Mouse (Mus musculus): ENCODE data around the gene Slc38a7. TPM values are rescaled to one million over a fixed set of nuclear protein-coding genes. Genes with fewer than 3 reads are reported as not detected.

Gene Slc38a7
- 3.6 and 9.6 TPM in 2 replicates for polyA plus RNA-seq (2012; ENCODE audit: insufficient read depth, low replicate concordance)

DNA sequence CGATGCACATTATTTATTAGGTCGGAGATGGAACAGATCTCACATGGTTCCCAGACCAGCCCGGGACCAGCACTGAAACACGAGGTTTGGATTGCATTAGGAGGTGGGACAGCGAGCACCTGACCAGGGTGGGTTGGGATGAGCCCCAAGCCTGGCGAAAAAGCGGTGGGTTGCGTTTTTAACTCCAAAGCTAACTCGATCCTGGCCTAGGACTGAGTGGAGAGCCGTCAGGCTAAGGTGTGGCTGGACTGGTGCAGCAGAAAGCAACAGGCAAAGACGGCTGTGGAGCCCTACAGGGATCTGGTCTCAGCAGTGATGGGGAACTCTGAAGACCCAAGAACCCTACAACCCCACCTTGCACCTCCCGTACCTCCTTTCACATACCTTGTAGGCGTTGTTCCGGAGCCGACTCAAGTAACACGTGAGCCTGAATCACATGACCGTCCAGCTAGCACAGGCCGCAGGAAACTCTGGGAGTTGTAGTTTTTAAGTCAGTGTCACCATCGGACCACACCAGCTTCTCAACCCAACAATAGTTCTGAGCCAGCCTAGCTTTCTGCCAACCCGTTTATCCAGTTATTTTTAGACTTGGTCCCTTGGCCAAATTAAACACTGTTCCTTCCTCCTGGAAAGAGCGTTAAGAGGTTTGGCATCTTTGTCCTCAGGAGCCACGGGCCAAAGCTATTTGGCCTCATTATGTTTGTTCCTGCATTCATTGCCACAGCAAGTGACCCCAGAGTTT lies at the start of gene Slc38a7:
Gene Slc38a7, minus strand, starts transcription at position 438 of the 742 bp plus-strand sequence.
- no peaks in the 10 kb centered on the region for H3K9me3 ChIP-seq
- H3K4me3 ChIP-seq (replicated peaks) = peak within 1 kb of the TSS; percentile 93
- peaks cover 36% of the 10 kb centered on the region for H3K27me3 ChIP-seq (replicated peaks)
- TF ChIP-seq GATA1 (IDR thresholded peaks at IDR 0.05; ENCODE audit: borderline replicate concordance, low read length) = no peak
- TF ChIP-seq FLI1 (IDR thresholded peaks at IDR 0.05; ENCODE audit: low read length) = no peak
- peaks cover 2% of the 10 kb centered on the region for H3K36me3 ChIP-seq (replicated peaks; ENCODE audit: low read length)
- H3K4me1 ChIP-seq = peaks cover 23% of the 10 kb centered on the region

DNA sequence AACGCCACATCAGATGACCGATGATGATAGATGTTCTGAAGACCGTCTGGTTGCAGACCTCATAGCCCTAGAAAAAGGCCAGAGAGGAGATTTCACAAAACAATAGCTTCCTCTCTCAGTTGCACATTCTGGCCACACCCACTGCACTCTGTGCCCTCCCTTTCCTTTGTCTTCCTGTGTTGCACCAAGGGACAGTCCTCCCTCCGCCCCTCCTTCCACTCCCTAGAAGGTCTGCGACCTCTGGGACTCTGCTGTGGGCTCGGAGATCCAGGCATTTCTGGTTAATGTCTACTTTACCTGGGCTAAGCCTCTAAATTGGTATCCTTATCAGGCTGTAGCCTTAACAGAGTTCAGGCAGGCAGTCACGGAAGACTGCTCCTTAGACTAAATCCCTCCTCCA lies 48.5 kb upstream of the Slc38a7 start:
- H3K4me3 ChIP-seq (replicated peaks) = no peak overlapping the region
- TF ChIP-seq GATA1 (IDR thresholded peaks at IDR 0.05; ENCODE audit: borderline replicate concordance, low read length) (no peak), FLI1 (IDR thresholded peaks at IDR 0.05; ENCODE audit: low read length) (no peak)
- peaks cover 8% of the 10 kb centered on the region; the same call in 1 of the 2 replicates for H3K4me1 ChIP-seq
- H3K36me3 ChIP-seq (replicated peaks; ENCODE audit: low read length) = no peaks in the 10 kb centered on the region
- H3K27me3 ChIP-seq (replicated peaks) = peaks cover 19% of the 10 kb centered on the region
- no peaks in the 10 kb centered on the region for H3K9me3 ChIP-seq

DNA sequence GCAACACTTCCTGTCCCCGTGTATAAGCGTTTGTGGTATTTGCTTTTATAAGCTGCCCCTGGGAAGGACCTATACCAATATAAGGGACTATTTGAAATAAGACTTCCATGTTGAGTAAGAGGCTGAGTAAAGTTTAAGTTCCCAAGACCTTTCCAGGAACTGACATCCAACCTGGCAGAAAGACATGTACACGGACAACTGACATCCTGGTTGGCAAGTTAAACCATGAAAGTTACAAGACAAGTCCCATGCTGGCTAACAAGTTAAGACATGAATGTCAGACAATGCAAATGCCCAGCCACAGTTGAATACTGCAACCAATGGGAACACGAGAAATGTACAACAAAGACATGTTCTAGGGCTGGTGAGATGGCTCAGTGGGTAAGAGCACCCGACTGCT lies 40.4 kb upstream of the Slc38a7 start:
- no peak overlapping the region for H3K4me3 ChIP-seq (replicated peaks)
- peaks cover 8% of the 10 kb centered on the region for H3K27me3 ChIP-seq (replicated peaks)
- TF ChIP-seq GATA1 (IDR thresholded peaks at IDR 0.05; ENCODE audit: borderline replicate concordance, low read length) = no peak
- H3K9me3 ChIP-seq = no peaks in the 10 kb centered on the region; the same call in 1 of the 2 replicates
- peaks cover 4% of the 10 kb centered on the region for H3K4me1 ChIP-seq
- H3K36me3 ChIP-seq (replicated peaks; ENCODE audit: low read length) = no peaks in the 10 kb centered on the region

DNA sequence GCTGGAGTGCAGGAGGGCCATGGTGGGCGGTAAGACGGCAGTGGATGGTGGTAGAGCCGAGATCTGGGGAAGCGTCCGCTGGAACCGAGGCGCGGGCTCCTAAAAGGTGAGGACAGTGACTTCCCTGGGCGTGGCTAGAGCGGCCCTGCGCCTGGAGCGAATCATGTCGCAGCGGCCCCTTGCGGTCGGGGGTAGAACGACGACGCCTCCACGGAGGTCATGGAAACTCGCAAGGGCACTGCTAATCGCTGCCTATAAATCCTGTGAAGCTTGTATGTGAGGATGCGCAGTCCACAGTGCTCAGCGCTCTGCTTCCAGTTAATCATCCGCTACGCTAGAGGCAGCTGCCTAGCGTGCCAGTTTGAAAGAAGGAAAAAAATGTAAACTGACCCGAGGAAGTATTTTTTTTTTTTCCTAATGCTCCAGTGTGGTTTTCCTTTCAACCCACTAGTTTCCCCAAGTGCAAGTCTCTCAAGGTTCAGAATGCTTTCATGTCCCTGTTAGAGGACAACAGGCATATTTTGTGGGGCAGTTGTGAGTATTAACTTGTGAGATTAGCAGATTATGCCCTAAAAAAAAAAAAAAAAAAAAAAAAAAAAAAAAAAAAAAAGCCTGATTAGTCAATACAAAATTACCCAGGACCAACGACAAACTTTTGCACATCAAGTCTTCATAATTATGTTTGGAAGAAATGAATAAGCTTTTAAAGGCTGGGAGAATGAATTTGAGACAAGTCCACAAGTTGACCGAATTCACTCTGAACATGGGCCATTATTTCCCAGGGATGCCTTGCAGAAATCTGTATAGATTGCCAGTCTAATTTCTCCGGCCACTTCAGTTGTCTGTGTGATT lies 35.2 kb upstream of the Slc38a7 start, which contains the start of gene Got2:
Gene Got2, minus strand, starts transcription at position 263 of the 852 bp plus-strand sequence.
- TF ChIP-seq GATA1 (IDR thresholded peaks at IDR 0.05; ENCODE audit: borderline replicate concordance, low read length) (no peak), FLI1 (IDR thresholded peaks at IDR 0.05; ENCODE audit: low read length) (no peak)
- Histone ChIP-seq H3K4me3 (replicated peaks) (peak within 1 kb of the TSS; percentile 98), H3K9me3 (no peaks in the 10 kb centered on the region; the same call in 1 of the 2 replicates), H3K4me1 (peaks cover 52% of the 10 kb centered on the region), H3K27me3 (replicated peaks) (no peaks in the 10 kb centered on the region), H3K36me3 (replicated peaks; ENCODE audit: low read length) (no peaks in the 10 kb centered on the region)

DNA sequence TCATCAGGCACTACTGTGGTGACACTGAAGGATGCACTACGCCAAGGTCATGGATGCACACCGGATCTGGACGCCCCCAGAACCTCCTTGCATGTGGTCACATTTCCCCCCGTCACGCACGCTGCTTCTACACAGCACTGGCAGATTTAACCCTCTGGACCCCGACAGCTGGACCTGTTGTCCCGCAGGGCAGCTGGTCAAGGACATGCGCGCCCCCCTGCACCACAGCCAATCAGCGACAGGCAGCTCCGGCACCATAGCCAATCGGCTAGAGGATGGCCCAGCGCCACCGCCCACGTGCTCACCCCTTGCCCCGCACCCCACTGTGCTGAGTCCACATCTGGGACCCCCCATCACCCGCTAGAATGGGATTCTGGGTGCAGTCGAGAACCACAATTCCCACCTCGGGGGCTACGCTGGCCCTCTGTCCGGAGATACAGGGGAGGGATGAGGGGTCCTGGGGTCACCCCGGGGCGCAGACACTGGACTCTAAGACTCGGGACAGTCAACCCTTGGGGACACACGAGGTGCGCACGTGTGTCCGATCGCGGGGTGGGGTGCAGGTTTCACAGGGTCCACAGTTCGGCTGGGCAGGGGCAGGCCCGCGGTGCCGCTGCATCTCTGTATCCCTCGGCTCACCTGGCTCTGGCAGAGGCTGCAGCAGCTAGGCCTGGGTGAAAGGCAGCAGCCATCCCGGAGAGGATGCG lies 34.4 kb upstream of the Slc38a7 start:
- peak overlapping the region; percentile 98 for H3K4me3 ChIP-seq (replicated peaks)
- no peaks in the 10 kb centered on the region for H3K27me3 ChIP-seq (replicated peaks)
- no peaks in the 10 kb centered on the region for H3K36me3 ChIP-seq (replicated peaks; ENCODE audit: low read length)
- TF ChIP-seq GATA1 (IDR thresholded peaks at IDR 0.05; ENCODE audit: borderline replicate concordance, low read length) (no peak), FLI1 (IDR thresholded peaks at IDR 0.05; ENCODE audit: low read length) (no peak)
- H3K9me3 ChIP-seq = no peaks in the 10 kb centered on the region; the same call in 1 of the 2 replicates
- peaks cover 57% of the 10 kb centered on the region for H3K4me1 ChIP-seq

DNA sequence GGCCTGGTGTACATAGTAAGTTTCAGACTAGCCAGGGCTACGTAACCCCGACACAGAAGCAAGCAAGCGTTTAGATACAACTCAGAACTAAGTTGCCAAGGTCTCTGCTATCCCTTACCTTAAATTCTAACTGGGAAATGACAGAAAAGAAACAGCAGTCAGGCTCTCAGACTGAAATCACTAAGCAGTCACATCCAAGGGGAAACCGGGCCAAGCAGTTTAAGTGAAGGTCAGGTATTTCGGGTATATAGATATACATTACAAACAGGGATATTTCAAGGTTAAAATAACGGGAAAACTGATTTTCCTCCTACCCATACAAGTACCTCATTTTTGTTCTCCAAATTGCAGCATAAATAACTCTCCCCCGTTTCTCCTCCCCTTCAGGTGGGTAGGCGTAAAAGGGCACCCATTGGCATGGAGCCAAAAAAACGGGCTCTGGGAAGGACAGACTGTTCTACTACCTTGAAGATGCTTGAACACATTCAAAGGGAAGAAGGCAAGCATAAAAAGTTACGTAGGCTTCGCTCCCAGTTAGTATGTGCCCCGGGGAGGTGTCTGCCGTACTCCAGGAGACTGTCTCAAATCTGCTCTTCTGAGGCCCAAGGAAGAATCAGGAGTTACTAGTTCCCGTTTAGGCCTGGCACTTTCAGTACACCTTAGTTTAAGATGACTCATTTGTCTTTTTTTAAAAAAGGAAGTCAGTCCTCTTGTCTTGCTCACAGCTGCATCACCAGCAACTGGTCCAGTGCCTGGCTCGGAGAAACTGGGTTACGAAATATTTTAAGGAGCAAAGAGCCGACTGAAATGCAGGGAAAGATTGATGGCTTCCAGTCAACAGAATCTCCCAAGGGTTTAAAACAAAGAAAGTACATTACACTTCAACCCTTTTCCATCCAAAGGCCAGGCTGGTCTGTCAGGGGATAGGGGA lies 33.6 kb upstream of the Slc38a7 start:
- H3K4me3 ChIP-seq (replicated peaks) = peak overlapping the region; percentile 98
- H3K9me3 ChIP-seq = no peaks in the 10 kb centered on the region; the same call in 1 of the 2 replicates
- H3K27me3 ChIP-seq (replicated peaks) = no peaks in the 10 kb centered on the region
- TF ChIP-seq FLI1 (IDR thresholded peaks at IDR 0.05; ENCODE audit: low read length) (no peak), GATA1 (IDR thresholded peaks at IDR 0.05; ENCODE audit: borderline replicate concordance, low read length) (no peak)
- H3K36me3 ChIP-seq (replicated peaks; ENCODE audit: low read length) = peaks cover 5% of the 10 kb centered on the region
- peaks cover 62% of the 10 kb centered on the region for H3K4me1 ChIP-seq

DNA sequence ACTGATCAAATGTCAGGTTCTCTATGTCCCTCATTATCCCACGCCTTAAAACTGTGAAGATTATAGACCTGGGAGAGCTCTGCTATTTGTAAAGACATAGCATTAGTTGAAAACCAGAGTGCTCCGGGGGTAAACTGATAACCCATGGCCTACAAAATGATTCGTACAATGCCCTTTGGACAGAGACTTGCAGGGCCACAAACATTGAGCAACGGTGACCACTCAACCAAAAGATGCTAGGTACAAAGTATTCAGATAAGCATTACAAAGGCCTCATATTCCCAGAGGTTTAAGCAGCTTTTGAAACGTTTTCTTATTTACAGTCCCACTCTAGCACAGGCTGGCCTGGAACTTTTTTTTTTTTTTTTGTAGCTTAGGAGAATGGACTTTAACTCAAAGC lies 32.6 kb upstream of the Slc38a7 start:
- no peaks in the 10 kb centered on the region; the same call in 1 of the 2 replicates for H3K9me3 ChIP-seq
- H3K36me3 ChIP-seq (replicated peaks; ENCODE audit: low read length) = peaks cover 5% of the 10 kb centered on the region
- no peak for TF ChIP-seq FLI1 (IDR thresholded peaks at IDR 0.05; ENCODE audit: low read length)
- TF ChIP-seq GATA1 (IDR thresholded peaks at IDR 0.05; ENCODE audit: borderline replicate concordance, low read length) = no peak
- H3K4me1 ChIP-seq = peaks cover 72% of the 10 kb centered on the region
- H3K4me3 ChIP-seq (replicated peaks) = no peak overlapping the region
- no peaks in the 10 kb centered on the region for H3K27me3 ChIP-seq (replicated peaks)

DNA sequence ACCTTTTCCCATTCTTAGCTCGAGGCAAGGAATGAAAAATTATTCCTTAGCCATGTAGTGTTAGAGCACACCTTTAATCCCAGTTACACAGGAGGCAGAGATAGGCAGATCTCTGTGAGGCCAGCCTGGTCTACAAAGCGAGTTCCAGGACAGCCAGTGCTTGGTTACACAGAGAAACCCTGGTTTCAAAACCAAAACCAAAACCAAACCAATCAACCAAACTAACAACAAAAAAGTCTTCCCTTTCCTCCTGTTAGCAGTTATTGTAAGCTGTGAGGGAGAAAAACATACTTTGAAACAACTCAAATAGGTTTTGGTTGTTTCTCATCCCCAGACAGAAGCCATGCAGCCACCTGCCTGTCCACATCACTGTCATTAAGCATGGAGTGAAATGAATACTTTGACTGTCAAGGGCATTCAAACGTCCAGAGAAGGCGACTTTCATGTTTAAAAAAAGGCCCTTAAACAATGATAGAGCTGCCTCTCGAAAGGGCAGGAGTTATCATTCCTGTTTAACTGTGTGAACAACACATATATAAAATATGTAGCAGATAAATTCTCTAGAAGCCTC lies 32.0 kb upstream of the Slc38a7 start:
- peaks cover 77% of the 10 kb centered on the region for H3K4me1 ChIP-seq
- TF ChIP-seq FLI1 (IDR thresholded peaks at IDR 0.05; ENCODE audit: low read length) (no peak), GATA1 (IDR thresholded peaks at IDR 0.05; ENCODE audit: borderline replicate concordance, low read length) (no peak)

More for the DNA sequence above, 32.0 kb upstream of the Slc38a7 start:
- Histone ChIP-seq H3K36me3 (replicated peaks; ENCODE audit: low read length) (peaks cover 5% of the 10 kb centered on the region), H3K27me3 (replicated peaks) (no peaks in the 10 kb centered on the region), H3K9me3 (no peaks in the 10 kb centered on the region), H3K4me3 (replicated peaks) (no peak overlapping the region)
